Mouse (Mus musculus): Measurements from ENCODE around the gene Tshr. TPM values are rescaled to one million over a fixed set of nuclear protein-coding genes. Genes with fewer than 3 reads are reported as not detected.

Tshr gene
- total RNA-seq, 1 experiment, result 0.22 TPM

DNA sequence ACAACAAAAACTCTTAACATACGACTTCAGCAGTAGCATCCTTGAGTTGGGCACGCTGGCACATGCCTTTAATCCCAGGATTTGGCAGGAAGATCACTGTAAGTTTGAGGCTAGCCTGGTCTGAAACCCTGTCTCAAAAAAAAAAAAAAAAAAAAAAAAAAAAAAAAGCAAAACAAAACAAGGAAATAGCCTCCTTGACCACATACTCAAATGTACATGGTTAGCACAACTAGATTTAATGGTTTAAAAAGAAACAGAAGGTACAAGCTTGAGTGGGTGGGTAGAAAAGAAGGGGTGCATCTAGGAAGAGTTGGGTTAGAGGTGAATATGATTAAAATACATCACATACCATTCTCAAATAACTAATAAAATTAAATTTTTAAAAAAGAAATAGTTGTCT, 187.3 kb downstream of the Tshr start:
- Histone ChIP-seq H3K9ac (ENCODE audit: insufficient read depth, low read depth, low read length, poor library complexity, severe bottlenecking) (no peak overlapping the region), H3K36me3 (ENCODE audit: control insufficient read depth, insufficient read depth, low read length, poor library complexity, severe bottlenecking) (peaks cover 9% of the 10 kb centered on the region), H3K4me1 (ENCODE audit: control insufficient read depth in 2 of 2, insufficient read depth in 2 of 2, low read length in 2 of 2, poor library complexity in 1 of 2) (no peaks in the 10 kb centered on the region), H3K9me3 (ENCODE audit: control insufficient read depth, insufficient read depth, low read depth, low read length) (no peaks in the 10 kb centered on the region), H3K4me3 (ENCODE audit: insufficient read depth in 1 of 2, low read depth in 1 of 2, low read length in 2 of 2, poor library complexity in 1 of 2, severe bottlenecking in 1 of 2) (no peak overlapping the region), H3K27ac (ENCODE audit: insufficient read depth, low read depth, low read length, poor library complexity, severe bottlenecking) (no peak overlapping the region)
- in situ Hi-C loops (cut with MboI; ENCODE audit: low sequenced_read_pairs in 2 of 2, unreplicated experiment in 2 of 2), result no loop called here
- TF ChIP-seq ZNF384 (IDR thresholded peaks at IDR 0.05; ENCODE audit: low read depth, low read length) (0 out of 2 replicates have a peak, but pooled peaks have one; percentile 40), MAFK (IDR thresholded peaks at IDR 0.05; ENCODE audit: insufficient read depth, low read depth, low read length) (no peak)
- no peak for DNase-seq (ENCODE audit: low read depth, low spot score)

DNA sequence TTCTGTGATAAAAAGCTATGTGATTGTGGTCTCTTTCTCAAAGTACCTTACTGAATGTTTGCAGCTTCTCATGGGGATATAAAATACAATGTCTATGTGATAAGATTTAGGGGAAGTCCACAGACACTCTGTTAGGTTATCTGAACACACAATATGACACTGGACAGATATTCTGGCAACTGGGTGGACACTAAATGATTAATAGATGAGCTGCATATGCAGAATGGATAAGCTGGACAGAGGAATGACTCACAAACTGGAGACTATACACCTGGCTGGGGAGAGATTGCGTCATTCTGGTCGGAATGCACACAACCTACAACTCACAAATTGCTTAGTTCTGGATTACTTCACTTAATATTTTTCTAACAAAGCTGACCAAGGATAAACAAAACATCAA, 195.3 kb downstream of the Tshr start:
- H3K9ac ChIP-seq (ENCODE audit: insufficient read depth, low read depth, low read length, poor library complexity, severe bottlenecking), result no peak overlapping the region
- in situ Hi-C loops (cut with MboI; ENCODE audit: low sequenced_read_pairs in 2 of 2, unreplicated experiment in 2 of 2), result no loop called here
- H3K4me1 ChIP-seq (ENCODE audit: control insufficient read depth in 2 of 2, insufficient read depth in 2 of 2, low read length in 2 of 2, poor library complexity in 1 of 2), result no peaks in the 10 kb centered on the region
- TF ChIP-seq HCFC1 (IDR thresholded peaks at IDR 0.05; ENCODE audit: borderline replicate concordance, insufficient read depth, low read length) (no peak), ZC3H11A (IDR thresholded peaks at IDR 0.05; ENCODE audit: borderline replicate concordance, low read depth, low read length) (no peak), ZNF384 (IDR thresholded peaks at IDR 0.05; ENCODE audit: low read depth, low read length) (no peak), CHD2 (IDR thresholded peaks at IDR 0.05; ENCODE audit: low read depth, low read length) (no peak), MAFK (IDR thresholded peaks at IDR 0.05; ENCODE audit: insufficient read depth, low read depth, low read length) (no peak)
- peaks cover 8% of the 10 kb centered on the region for H3K36me3 ChIP-seq (ENCODE audit: control insufficient read depth, insufficient read depth, low read length, poor library complexity, severe bottlenecking)
- DNase-seq (ENCODE audit: low read depth, low spot score), result no peak
- no peaks in the 10 kb centered on the region for H3K9me3 ChIP-seq (ENCODE audit: control insufficient read depth, insufficient read depth, low read depth, low read length)
- no peak overlapping the region for H3K4me3 ChIP-seq (ENCODE audit: insufficient read depth in 1 of 2, low read depth in 1 of 2, low read length in 2 of 2, poor library complexity in 1 of 2, severe bottlenecking in 1 of 2)
- no peak overlapping the region for H3K27ac ChIP-seq (ENCODE audit: insufficient read depth, low read depth, low read length, poor library complexity, severe bottlenecking)

DNA sequence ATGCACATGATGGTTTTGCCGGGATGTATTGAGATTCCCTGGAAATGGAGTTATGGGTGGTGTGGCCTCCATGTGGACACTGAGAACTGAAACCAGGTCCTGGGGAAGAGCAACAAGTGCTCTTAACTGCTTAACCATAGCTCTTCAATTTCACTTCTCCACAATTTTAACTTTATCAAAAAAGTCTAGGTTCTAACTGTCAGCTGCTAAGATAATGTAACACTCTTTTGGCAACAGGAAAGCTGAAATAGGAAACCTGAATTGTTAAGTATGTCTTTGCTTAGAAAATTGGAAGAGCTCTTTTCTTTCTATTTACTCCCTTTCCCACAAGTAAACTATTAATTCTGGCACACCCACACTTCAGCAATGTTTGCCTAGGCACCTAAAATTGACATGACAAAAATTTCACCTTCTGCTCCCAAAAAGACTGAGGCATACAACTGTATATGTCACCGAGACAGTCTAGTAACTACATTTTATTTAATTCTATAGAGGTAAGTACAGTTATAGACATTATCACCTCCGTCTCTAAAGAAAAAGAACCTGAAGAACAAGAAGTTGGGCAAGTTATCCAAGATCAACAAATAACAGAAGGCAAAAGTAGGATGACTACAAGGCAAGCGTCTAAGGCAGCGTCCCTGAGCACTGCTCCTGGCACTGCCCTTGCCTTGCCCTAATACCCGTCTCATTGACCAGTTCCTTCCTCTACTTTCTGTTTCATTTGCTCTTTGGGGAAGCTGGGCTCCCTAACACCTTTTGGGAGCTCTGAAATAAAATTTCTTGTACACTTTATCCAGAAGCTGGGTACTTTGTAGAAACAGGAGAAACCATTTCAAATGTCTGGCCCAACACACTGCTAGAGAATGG, 197.1 kb downstream of the Tshr start:
- in situ Hi-C loops (cut with MboI; ENCODE audit: low sequenced_read_pairs in 2 of 2, unreplicated experiment in 2 of 2), result no loop called here
- Histone ChIP-seq H3K36me3 (ENCODE audit: control insufficient read depth, insufficient read depth, low read length, poor library complexity, severe bottlenecking) (peaks cover 9% of the 10 kb centered on the region), H3K4me3 (ENCODE audit: insufficient read depth in 1 of 2, low read depth in 1 of 2, low read length in 2 of 2, poor library complexity in 1 of 2, severe bottlenecking in 1 of 2) (no peak overlapping the region), H3K9ac (ENCODE audit: insufficient read depth, low read depth, low read length, poor library complexity, severe bottlenecking) (no peak overlapping the region), H3K4me1 (ENCODE audit: control insufficient read depth in 2 of 2, insufficient read depth in 2 of 2, low read length in 2 of 2, poor library complexity in 1 of 2) (no peaks in the 10 kb centered on the region), H3K27ac (ENCODE audit: insufficient read depth, low read depth, low read length, poor library complexity, severe bottlenecking) (no peak overlapping the region), H3K9me3 (ENCODE audit: control insufficient read depth, insufficient read depth, low read depth, low read length) (no peaks in the 10 kb centered on the region)
- no peak for TF ChIP-seq MAFK (IDR thresholded peaks at IDR 0.05; ENCODE audit: insufficient read depth, low read depth, low read length)
- no peak for TF ChIP-seq CHD2 (IDR thresholded peaks at IDR 0.05; ENCODE audit: low read depth, low read length)
- DNase-seq (ENCODE audit: low read depth, low spot score), result no peak

DNA sequence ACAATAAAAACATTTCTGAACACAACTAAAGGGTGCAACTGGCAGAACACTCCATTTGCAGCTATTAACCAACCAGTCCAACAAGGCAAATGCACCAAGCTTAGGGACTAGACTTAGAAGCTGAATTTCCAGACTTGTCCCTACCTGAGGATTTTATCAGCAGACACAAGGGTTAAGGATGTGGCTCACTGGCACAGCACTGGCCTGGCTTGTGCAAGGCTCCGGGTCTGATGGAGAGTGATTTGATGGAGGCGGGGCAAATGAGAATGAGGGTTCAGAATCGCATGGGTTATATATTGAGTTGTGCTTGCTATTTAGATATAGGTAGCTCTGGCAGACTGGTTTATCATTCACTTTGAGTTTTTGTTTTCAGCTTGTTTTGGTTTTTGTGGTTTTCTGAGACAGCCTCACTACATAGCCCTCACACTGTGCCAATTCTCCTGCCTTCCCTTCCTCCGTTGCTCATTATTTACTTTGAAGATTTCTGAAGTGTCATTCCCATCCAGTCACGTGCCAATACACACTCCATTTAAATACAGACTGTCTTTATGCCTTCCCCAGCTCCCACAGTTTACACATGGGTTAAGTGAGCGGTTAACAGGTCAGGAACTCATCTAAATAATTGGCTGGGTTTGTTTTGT, 198.1 kb downstream of the Tshr start:
- Histone ChIP-seq H3K36me3 (ENCODE audit: control insufficient read depth, insufficient read depth, low read length, poor library complexity, severe bottlenecking) (peaks cover 9% of the 10 kb centered on the region), H3K9ac (ENCODE audit: insufficient read depth, low read depth, low read length, poor library complexity, severe bottlenecking) (no peak overlapping the region), H3K4me1 (ENCODE audit: control insufficient read depth in 2 of 2, insufficient read depth in 2 of 2, low read length in 2 of 2, poor library complexity in 1 of 2) (no peaks in the 10 kb centered on the region; a peak in 1 of 4 replicates), H3K4me3 (ENCODE audit: insufficient read depth in 1 of 2, low read depth in 1 of 2, low read length in 2 of 2, poor library complexity in 1 of 2, severe bottlenecking in 1 of 2) (no peak overlapping the region), H3K9me3 (ENCODE audit: control insufficient read depth, insufficient read depth, low read depth, low read length) (no peaks in the 10 kb centered on the region), H3K27ac (ENCODE audit: insufficient read depth, low read depth, low read length, poor library complexity, severe bottlenecking) (no peak overlapping the region)
- no peak for TF ChIP-seq ZC3H11A (IDR thresholded peaks at IDR 0.05; ENCODE audit: borderline replicate concordance, low read depth, low read length)
- no peak for TF ChIP-seq MAFK (IDR thresholded peaks at IDR 0.05; ENCODE audit: insufficient read depth, low read depth, low read length)
- no peak for TF ChIP-seq HCFC1 (IDR thresholded peaks at IDR 0.05; ENCODE audit: borderline replicate concordance, insufficient read depth, low read length)
- in situ Hi-C loops (cut with MboI; ENCODE audit: low sequenced_read_pairs in 2 of 2, unreplicated experiment in 2 of 2), result no loop called here
- DNase-seq (ENCODE audit: low read depth, low spot score), result no peak

Data from ES-E14 (cell line).